Mouse (Mus musculus): Measurements from ENCODE around the gene Ttbk1. TPM values are rescaled to one million over a fixed set of nuclear protein-coding genes. Genes with fewer than 3 reads are reported as not detected.
A peak's percentile ranks its signal among the peaks of the same experiment; 100 is the strongest.

Ttbk1 gene
- total and polyA plus RNA-seq, 2 experiments, result 0.18 to 0.22 TPM

DNA sequence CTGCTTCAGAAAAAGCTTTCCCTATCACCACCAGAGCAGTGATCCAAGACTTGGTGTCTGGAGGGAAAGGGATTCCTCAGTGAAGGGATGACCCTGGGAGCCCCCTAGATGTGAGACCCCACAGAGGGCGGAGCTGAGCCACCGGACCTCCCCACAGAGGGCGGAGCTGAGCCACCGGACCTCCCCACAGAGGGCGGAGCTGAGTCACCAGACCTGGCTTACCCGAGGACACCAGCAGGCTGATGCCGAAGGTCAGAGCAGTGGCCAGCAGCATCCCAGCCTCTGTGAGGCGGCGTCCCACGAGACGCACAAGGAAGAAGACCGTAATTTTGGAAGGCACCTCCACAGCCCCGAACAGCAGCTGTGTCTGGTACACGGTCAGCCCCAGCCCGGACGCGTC is 53.8 kb downstream of the Ttbk1 start:
- Histone ChIP-seq H3K79me2 (ENCODE audit: control insufficient read depth, insufficient read depth, low read length) (no peaks in the 10 kb centered on the region), H3K9ac (ENCODE audit: low read depth, low read length) (no peak overlapping the region), H3K4me3 (ENCODE audit: insufficient read depth, low read depth, low read length) (no peak overlapping the region), H3K4me1 (ENCODE audit: control insufficient read depth, insufficient read depth, low read length) (peaks cover 12% of the 10 kb centered on the region), H3K27me3 (ENCODE audit: control insufficient read depth, insufficient read depth, low read length) (no peaks in the 10 kb centered on the region), H3K27ac (replicated peaks; ENCODE audit: insufficient read depth, low read depth, low read length) (no peak overlapping the region), H3K36me3 (ENCODE audit: control insufficient read depth, insufficient read depth, low read length) (no peaks in the 10 kb centered on the region)
- no peak for DNase-seq (ENCODE audit: extremely low read depth, low read depth, low spot score)
- no peak for TF ChIP-seq CTCF (IDR thresholded peaks at IDR 0.05; ENCODE audit: low read depth, low read length)
- TF ChIP-seq POLR2A (IDR thresholded peaks at IDR 0.05; ENCODE audit: extremely low read depth, insufficient read depth, low read length), result no peak
- WGBS, result 19% methylated on average over 17 of the region's 17 CpGs

- Histone ChIP-seq H3K9ac (ENCODE audit: low read depth, low read length) (no peak within 1 kb of the TSS), H3K4me1 (ENCODE audit: control insufficient read depth, insufficient read depth, low read length) (peaks cover 6% of the 10 kb centered on the region), H3K79me2 (ENCODE audit: control insufficient read depth, insufficient read depth, low read length) (no peaks in the 10 kb centered on the region), H3K36me3 (ENCODE audit: control insufficient read depth, insufficient read depth, low read length) (no peaks in the 10 kb centered on the region), H3K27me3 (ENCODE audit: control insufficient read depth, insufficient read depth, low read length) (no peaks in the 10 kb centered on the region), H3K27ac (replicated peaks; ENCODE audit: insufficient read depth, low read depth, low read length) (no peak within 1 kb of the TSS), H3K4me3 (ENCODE audit: insufficient read depth, low read depth, low read length) (no peak within 1 kb of the TSS)
- DNase-seq (ENCODE audit: extremely low read depth, low read depth, low spot score), result no peak
- TF ChIP-seq POLR2A (IDR thresholded peaks at IDR 0.05; ENCODE audit: extremely low read depth, insufficient read depth, low read length) (no peak), CTCF (IDR thresholded peaks at IDR 0.05; ENCODE audit: low read depth, low read length) (no peak)
- 14% methylated on average over 18 of the region's 18 CpGs for WGBS
Measured at GRCm38 (mm10) chr17:46428761-46429414, 58.6 kb downstream of the Ttbk1 start, which contains the start of gene Crip3. Crip3 (plus strand) TSS chr17:46428926.

DNA sequence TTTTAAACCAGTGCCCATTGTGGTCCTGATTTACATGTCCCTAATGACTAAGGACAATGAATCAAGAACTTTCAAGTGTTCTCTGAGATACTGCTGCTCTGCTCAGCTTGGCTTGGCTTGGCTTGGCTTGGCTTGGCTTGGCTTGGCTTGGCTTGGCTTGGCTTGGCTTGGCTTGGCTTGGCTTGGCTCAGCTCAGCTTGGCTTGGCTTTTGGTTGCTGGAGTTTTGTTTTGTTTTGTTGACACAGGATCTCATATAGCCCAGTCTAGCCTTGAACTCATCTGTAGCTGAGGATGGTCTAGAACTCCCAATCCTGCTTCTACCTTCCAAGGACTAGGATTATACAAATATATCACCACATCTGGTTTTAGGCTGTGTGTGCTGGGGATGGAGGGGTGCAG is 61.0 kb downstream of the Ttbk1 start:
- Histone ChIP-seq H3K27me3 (ENCODE audit: control insufficient read depth, insufficient read depth, low read length) (no peaks in the 10 kb centered on the region), H3K79me2 (ENCODE audit: control insufficient read depth, insufficient read depth, low read length) (no peaks in the 10 kb centered on the region), H3K27ac (replicated peaks; ENCODE audit: insufficient read depth, low read depth, low read length) (peak overlapping the region; percentile 34), H3K4me1 (ENCODE audit: control insufficient read depth, insufficient read depth, low read length) (peaks cover 6% of the 10 kb centered on the region), H3K4me3 (ENCODE audit: insufficient read depth, low read depth, low read length) (no peak overlapping the region), H3K36me3 (ENCODE audit: control insufficient read depth, insufficient read depth, low read length) (no peaks in the 10 kb centered on the region), H3K9ac (ENCODE audit: low read depth, low read length) (no peak overlapping the region)
- no peak for TF ChIP-seq POLR2A (IDR thresholded peaks at IDR 0.05; ENCODE audit: extremely low read depth, insufficient read depth, low read length)
- DNase-seq (ENCODE audit: extremely low read depth, low read depth, low spot score), result peak; percentile 77

DNA sequence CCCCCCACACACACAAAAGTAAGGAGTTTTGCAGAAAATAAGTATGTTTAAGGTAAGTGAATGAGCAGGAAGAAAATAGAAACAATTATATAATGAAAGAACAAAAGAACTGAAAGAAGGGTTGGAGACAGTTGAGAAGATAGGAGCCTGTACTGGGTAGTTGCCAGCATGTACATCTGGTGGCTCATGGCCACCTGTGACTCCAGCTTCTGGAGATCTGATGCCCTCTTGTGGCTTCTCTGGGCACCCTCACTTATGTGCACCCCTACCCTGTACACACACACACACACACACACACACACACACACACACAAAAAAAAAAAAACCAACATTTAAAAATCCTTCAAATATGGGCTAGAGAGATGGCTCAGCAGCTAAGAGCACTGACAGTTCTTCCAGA is 67.8 kb downstream of the Ttbk1 start:
- no peaks in the 10 kb centered on the region for H3K79me2 ChIP-seq (ENCODE audit: control insufficient read depth, insufficient read depth, low read length)
- TF ChIP-seq POLR2A (IDR thresholded peaks at IDR 0.05; ENCODE audit: extremely low read depth, insufficient read depth, low read length) (no peak), CTCF (IDR thresholded peaks at IDR 0.05; ENCODE audit: low read depth, low read length) (0 out of 2 replicates have a peak, but pooled peaks have one; percentile 10)

DNA sequence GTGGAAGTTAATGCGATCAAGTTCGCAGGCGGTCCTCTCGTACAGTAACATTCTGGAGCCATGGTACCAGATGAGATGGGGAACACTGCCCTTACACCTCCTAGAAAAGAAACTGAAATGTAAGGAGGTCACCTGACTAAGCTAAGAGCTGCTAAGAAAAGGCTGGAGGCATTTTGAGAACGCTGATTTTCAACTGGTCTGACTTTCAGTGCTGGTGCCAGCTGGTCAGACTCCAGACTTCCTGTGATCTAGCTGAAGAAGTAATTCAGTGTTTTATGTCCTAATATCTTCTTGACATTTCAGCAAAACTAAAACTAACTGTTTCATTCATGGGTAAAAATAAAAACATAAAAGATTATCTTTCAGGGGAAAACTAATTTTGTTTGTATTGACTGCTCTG is 68.8 kb downstream of the Ttbk1 start:
- no peaks in the 10 kb centered on the region for H3K79me2 ChIP-seq (ENCODE audit: control insufficient read depth, insufficient read depth, low read length)
- 83% methylated on average over 5 of the region's 5 CpGs for WGBS
- DNase-seq (ENCODE audit: extremely low read depth, low read depth, low spot score), result no peak

More for the DNA sequence above, 67.8 kb downstream of the Ttbk1 start:
- no peaks in the 10 kb centered on the region for H3K27me3 ChIP-seq (ENCODE audit: control insufficient read depth, insufficient read depth, low read length)
- H3K9ac ChIP-seq (ENCODE audit: low read depth, low read length), result no peak overlapping the region
- H3K27ac ChIP-seq (replicated peaks; ENCODE audit: insufficient read depth, low read depth, low read length), result no peak overlapping the region
- no peak overlapping the region for H3K4me3 ChIP-seq (ENCODE audit: insufficient read depth, low read depth, low read length)
- H3K36me3 ChIP-seq (ENCODE audit: control insufficient read depth, insufficient read depth, low read length), result peaks cover 1% of the 10 kb centered on the region; the same call in 1 of the 2 replicates
- no peaks in the 10 kb centered on the region for H3K4me1 ChIP-seq (ENCODE audit: control insufficient read depth, insufficient read depth, low read length)
- no peak for DNase-seq (ENCODE audit: extremely low read depth, low read depth, low spot score)

DNA sequence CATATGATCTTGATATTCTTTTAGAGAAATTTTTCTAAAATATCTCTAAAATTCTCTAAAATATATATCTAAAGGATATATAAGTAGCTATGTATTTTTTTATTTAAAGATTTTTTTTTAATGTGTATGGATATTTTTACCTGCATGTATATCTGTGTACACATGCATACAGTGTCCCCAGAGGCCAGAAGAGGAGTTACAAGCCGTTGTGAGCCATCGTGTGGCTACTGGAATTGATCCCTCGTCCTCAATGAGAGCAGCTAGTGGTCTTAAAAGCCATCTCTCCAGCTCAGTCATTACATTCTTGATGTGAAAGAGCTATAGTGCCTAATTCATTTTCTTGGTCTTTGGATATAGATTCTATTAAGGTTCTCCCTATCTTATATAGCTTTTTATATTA is 79.0 kb downstream of the Ttbk1 start:
- H3K79me2 ChIP-seq (ENCODE audit: control insufficient read depth, insufficient read depth, low read length), result no peaks in the 10 kb centered on the region
- no peak overlapping the region for H3K27ac ChIP-seq (replicated peaks; ENCODE audit: insufficient read depth, low read depth, low read length)
- H3K4me3 ChIP-seq (ENCODE audit: insufficient read depth, low read depth, low read length), result no peak overlapping the region
- TF ChIP-seq CTCF (IDR thresholded peaks at IDR 0.05; ENCODE audit: low read depth, low read length) (peak; percentile 25; the same call in 1 of the 2 replicates), POLR2A (IDR thresholded peaks at IDR 0.05; ENCODE audit: extremely low read depth, insufficient read depth, low read length) (no peak)
- no peak for DNase-seq (ENCODE audit: extremely low read depth, low read depth, low spot score)
- H3K9ac ChIP-seq (ENCODE audit: low read depth, low read length), result no peak overlapping the region
- WGBS, result 45% methylated on average over 3 of the region's 3 CpGs
- H3K4me1 ChIP-seq (ENCODE audit: control insufficient read depth, insufficient read depth, low read length), result no peaks in the 10 kb centered on the region
- peaks cover 66% of the 10 kb centered on the region for H3K36me3 ChIP-seq (ENCODE audit: control insufficient read depth, insufficient read depth, low read length)
- no peaks in the 10 kb centered on the region for H3K27me3 ChIP-seq (ENCODE audit: control insufficient read depth, insufficient read depth, low read length)

More for the DNA sequence above, 68.8 kb downstream of the Ttbk1 start:
- Histone ChIP-seq H3K9ac (ENCODE audit: low read depth, low read length) (no peak overlapping the region), H3K4me3 (ENCODE audit: insufficient read depth, low read depth, low read length) (no peak overlapping the region), H3K4me1 (ENCODE audit: control insufficient read depth, insufficient read depth, low read length) (no peaks in the 10 kb centered on the region), H3K27me3 (ENCODE audit: control insufficient read depth, insufficient read depth, low read length) (no peaks in the 10 kb centered on the region), H3K36me3 (ENCODE audit: control insufficient read depth, insufficient read depth, low read length) (peaks cover 8% of the 10 kb centered on the region), H3K27ac (replicated peaks; ENCODE audit: insufficient read depth, low read depth, low read length) (no peak overlapping the region)
- no peak for TF ChIP-seq CTCF (IDR thresholded peaks at IDR 0.05; ENCODE audit: low read depth, low read length)
- TF ChIP-seq POLR2A (IDR thresholded peaks at IDR 0.05; ENCODE audit: extremely low read depth, insufficient read depth, low read length), result no peak
